Mouse (Mus musculus) liver, postnatal 0 days (tissue): ENCODE measurements around the gene Adgrg7. TPM values are rescaled to one million over a fixed set of nuclear protein-coding genes. Genes with fewer than 3 reads are reported as not detected.

Experiments used
- ATAC-seq: fragments of 200-750 bp; cut with Nextera tagmentation; 2 replicates; pipeline ENCODE4 v1.8.0; 2017; ENCODE audit warnings: mild to moderate bottlenecking, moderate library complexity
- DNase-seq: peaks from one replicate; pipeline ENCODE4 v3.0.0-alpha.2; 2016
- H3K27ac ChIP-seq: fragments of 300-500 bp; sonication (generic); 2 replicates; pipeline ENCODE4 v1.5.1; 2014; ENCODE audit warnings: antibody characterized with exemption, moderate library complexity, mild to moderate bottlenecking, low read depth
- H3K27me3 ChIP-seq: fragments of 300-500 bp; sonication (generic); 2 replicates; pipeline ENCODE4 v1.6.1; 2014; ENCODE audit warnings: low read length, control low read depth, mixed read lengths; ENCODE audit not compliant: insufficient read depth
- H3K36me3 ChIP-seq: fragments of 300-500 bp; sonication (generic); replicated peaks from 2 replicates; pipeline ENCODE4 v1.6.1; 2014; ENCODE audit warnings: mild to moderate bottlenecking, control low read depth, low read length, moderate library complexity, mixed read lengths; ENCODE audit not compliant: insufficient read depth
- H3K4me1 ChIP-seq: fragments of 300-500 bp; sonication (generic); 2 replicates; pipeline ENCODE4 v1.6.1; 2014; ENCODE audit warnings: antibody characterized with exemption, mild to moderate bottlenecking, control low read depth; ENCODE audit not compliant: insufficient read depth
- H3K4me2 ChIP-seq: fragments of 300-500 bp; sonication (generic); 2 replicates; pipeline ENCODE4 v1.6.1; 2014; ENCODE audit warnings: low read depth, mild to moderate bottlenecking, low read length, moderate library complexity, mixed read lengths
- H3K4me3 ChIP-seq: fragments of 300-500 bp; sonication (generic); 2 replicates; pipeline ENCODE4 v1.5.1; 2014; ENCODE audit warnings: low read depth, low read length
- H3K9ac ChIP-seq: fragments of 300-500 bp; sonication (generic); replicated peaks from 2 replicates; pipeline ENCODE4 v1.6.1; 2014; ENCODE audit warnings: mild to moderate bottlenecking, moderate library complexity
- H3K9me3 ChIP-seq: fragments of 300-500 bp; sonication (generic); 2 replicates; pipeline ENCODE4 v1.6.1; 2016; ENCODE audit warnings: mild to moderate bottlenecking, control low read depth, low read length, mixed read lengths
- CTCF ChIP-seq: sonication (generic); IDR thresholded peaks from 2 replicates; pipeline ENCODE4 v1.5.1; 2016; ENCODE audit warnings: antibody characterized with exemption, low read depth
- EP300 ChIP-seq: IDR thresholded peaks from 2 replicates; pipeline ENCODE4 v1.6.1; 2016; ENCODE audit warnings: antibody characterized with exemption, low read depth, mild to moderate bottlenecking
- WGBS: fragments of 180-500 bp; shearing (Covaris S2); extraction: QIAGEN DNeasy Blood & Tissue Kit; methylation state at CpG from one replicate; pipeline ENCODE4 v1.1.7; 2014; ENCODE audit not compliant: insufficient replicate concordance; 5-methylcytosine and 5-hydroxymethylcytosine counted together
- polyA plus RNA-seq: library from polyadenylated mRNA; unstranded; fragments of >200 nt; fragmentation: Nextera tagmentation; extraction: Ambion mirVana; gene quantifications from 2 replicates; pipeline ENCODE4 v1.2.1, GENCODE M21; 2015

Gene Adgrg7
- polyA plus RNA-seq, 1 experiment from 2014 or later: not detected

- no peak overlapping the region for H3K4me2 ChIP-seq
- H3K4me3 ChIP-seq: no peak overlapping the region
- H3K27me3 ChIP-seq: no peaks in the 10 kb centered on the region
- no peaks in the 10 kb centered on the region for H3K4me1 ChIP-seq
- DNase-seq (peak; percentile 36), ATAC-seq (no peak)
- WGBS: 41% methylated on average over 10 of the region's 10 CpGs
- H3K27ac ChIP-seq: no peak overlapping the region
- TF ChIP-seq EP300 (no peak), CTCF (peak; percentile 77)
- no peak overlapping the region for H3K9ac ChIP-seq
- no peaks in the 10 kb centered on the region for H3K36me3 ChIP-seq
- H3K9me3 ChIP-seq: no peaks in the 10 kb centered on the region
These were observed 24.2 kb downstream of the Adgrg7 start for GRCm38 (mm10) chr16:56771163-56772105.

- Histone ChIP-seq H3K4me2 (no peak overlapping the region), H3K9ac (no peak overlapping the region), H3K4me3 (no peak overlapping the region), H3K36me3 (no peaks in the 10 kb centered on the region), H3K27ac (no peak overlapping the region), H3K4me1 (no peaks in the 10 kb centered on the region), H3K27me3 (no peaks in the 10 kb centered on the region), H3K9me3 (no peaks in the 10 kb centered on the region)
- 13% methylated on average over 1 of the region's 1 CpGs for WGBS
- no peak for DNase-seq
- TF ChIP-seq CTCF (no peak), EP300 (no peak)
- ATAC-seq: no peak
These were observed 66.6 kb downstream of the Adgrg7 start for GRCm38 (mm10) chr16:56729060-56729459.

GRCm38 (mm10) chr16:56724927-56725326, 70.7 kb downstream of the Adgrg7 start:
- Histone ChIP-seq H3K27ac (no peak overlapping the region), H3K4me3 (no peak overlapping the region), H3K27me3 (no peaks in the 10 kb centered on the region), H3K9me3 (no peaks in the 10 kb centered on the region), H3K4me1 (0 out of 2 replicates have a peak, but pooled peaks cover 2% of the 10 kb centered on the region), H3K4me2 (no peak overlapping the region), H3K36me3 (no peaks in the 10 kb centered on the region), H3K9ac (no peak overlapping the region)
- DNase-seq (no peak), ATAC-seq (no peak)
- WGBS: 83% methylated on average over 10 of the region's 10 CpGs
- no peak for TF ChIP-seq CTCF
- TF ChIP-seq EP300: no peak

GRCm38 (mm10) chr16:56722357-56722756, 73.3 kb downstream of the Adgrg7 start:
- H3K9ac ChIP-seq: no peak overlapping the region
- peak overlapping the region; percentile 20; the same call in 1 of the 2 replicates for H3K27ac ChIP-seq
- H3K27me3 ChIP-seq: no peaks in the 10 kb centered on the region
- no peak for ATAC-seq
- TF ChIP-seq CTCF (no peak), EP300 (no peak)
- no peaks in the 10 kb centered on the region for H3K36me3 ChIP-seq
- WGBS: 53% methylated on average over 4 of the region's 4 CpGs
- DNase-seq: no peak
- no peak overlapping the region for H3K4me3 ChIP-seq
- H3K9me3 ChIP-seq: no peaks in the 10 kb centered on the region
- no peak overlapping the region for H3K4me2 ChIP-seq
- H3K4me1 ChIP-seq: 0 out of 2 replicates have a peak, but pooled peaks cover 4% of the 10 kb centered on the region

- no peaks in the 10 kb centered on the region for H3K36me3 ChIP-seq
- peak overlapping the region; percentile 29; the same call in 1 of the 2 replicates for H3K4me2 ChIP-seq
- DNase-seq: no peak
- H3K9ac ChIP-seq: no peak overlapping the region
- ATAC-seq: no peak
- no peaks in the 10 kb centered on the region for H3K9me3 ChIP-seq
- no peak overlapping the region for H3K27ac ChIP-seq
- H3K4me3 ChIP-seq: no peak overlapping the region
- peaks cover 20% of the 10 kb centered on the region for H3K4me1 ChIP-seq
- H3K27me3 ChIP-seq: no peaks in the 10 kb centered on the region
- TF ChIP-seq CTCF (no peak), EP300 (peak; percentile 66)
These were observed 76.6 kb downstream of the Adgrg7 start for GRCm38 (mm10) chr16:56719031-56719430.

GRCm38 (mm10) chr16:56717224-56718200, 78.1 kb downstream of the Adgrg7 start, which contains the start of gene Tfg:
Gene Tfg (minus strand): TSS chr16:56717450.
- peak within 1 kb of the TSS; percentile 98 for H3K27ac ChIP-seq
- no peaks in the 10 kb centered on the region for H3K9me3 ChIP-seq
- ATAC-seq: peak; percentile 91
- TF ChIP-seq EP300 (no peak), CTCF (no peak)
- H3K36me3 ChIP-seq: peaks cover 2% of the 10 kb centered on the region; the same call in 1 of the 2 replicates
- H3K4me1 ChIP-seq: peaks cover 20% of the 10 kb centered on the region
- peak within 1 kb of the TSS; percentile 92 for H3K4me3 ChIP-seq
- H3K27me3 ChIP-seq: no peaks in the 10 kb centered on the region
- peak within 1 kb of the TSS; percentile 90 for H3K4me2 ChIP-seq
- H3K9ac ChIP-seq: peak within 1 kb of the TSS; percentile 91
- DNase-seq: peak; percentile 99
- WGBS: under 1% methylated on average over 60 of the region's 62 CpGs
